Mouse (Mus musculus) midbrain, embryonic 12.5 days (tissue): ENCODE data around the gene Eno1. TPM values are rescaled to one million over a fixed set of nuclear protein-coding genes. Genes with fewer than 3 reads are reported as not detected.

ENCODE experiments used
- ATAC-seq: fragments of 200-750 bp; cut with Nextera tagmentation; 2 replicates; pipeline ENCODE4 v1.8.0; 2017; ENCODE audit warnings: low read depth, moderate TSS enrichment, moderate library complexity; ENCODE audit not compliant: low FRiP score
- H3K27ac ChIP-seq: fragments of 300-500 bp; sonication (generic); replicated peaks from 2 replicates; pipeline ENCODE4 v1.5.1; 2016; ENCODE audit warnings: mild to moderate bottlenecking
- H3K27me3 ChIP-seq: fragments of 300-500 bp; sonication (generic); 2 replicates; pipeline ENCODE4 v1.6.1; 2016; ENCODE audit warnings: mild to moderate bottlenecking
- H3K36me3 ChIP-seq: fragments of 300-500 bp; sonication (generic); 2 replicates; pipeline ENCODE4 v1.6.1; 2016
- H3K4me1 ChIP-seq: fragments of 300-500 bp; sonication (generic); 2 replicates; pipeline ENCODE4 v1.6.1; 2016
- H3K4me2 ChIP-seq: fragments of 300-500 bp; sonication (generic); replicated peaks from 2 replicates; pipeline ENCODE4 v1.6.1; 2016; ENCODE audit warnings: mild to moderate bottlenecking, moderate library complexity
- H3K4me3 ChIP-seq: fragments of 300-500 bp; sonication (generic); 2 replicates; pipeline ENCODE4 v1.5.1; 2016; ENCODE audit warnings: mild to moderate bottlenecking
- H3K9ac ChIP-seq: fragments of 300-500 bp; sonication (generic); replicated peaks from 2 replicates; pipeline ENCODE4 v1.6.1; 2016; ENCODE audit warnings: mild to moderate bottlenecking, moderate library complexity
- H3K9me3 ChIP-seq: fragments of 300-500 bp; sonication (generic); 2 replicates; pipeline ENCODE4 v1.6.1; 2016; ENCODE audit warnings: mild to moderate bottlenecking
- WGBS: fragments of 180-500 bp; shearing (Covaris S2); methylation state at CpG from one replicate; pipeline ENCODE4 v1.1.7; 2016; 5-methylcytosine and 5-hydroxymethylcytosine counted together
- polyA plus RNA-seq: library from polyadenylated mRNA; unstranded; fragments of >200 nt; fragmentation: Nextera tagmentation; extraction: Ambion mirVana; gene quantifications from 2 replicates; pipeline ENCODE4 v1.2.1, GENCODE M21; 2016

Eno1 gene
- polyA plus RNA-seq, 1 experiment from 2014 or later = 1,083 TPM

- no peaks in the 10 kb centered on the region for H3K9me3 ChIP-seq
- no peak overlapping the region for H3K4me3 ChIP-seq
- H3K27ac ChIP-seq = no peak overlapping the region
- no peak overlapping the region for H3K4me2 ChIP-seq
- no peak for ATAC-seq
- WGBS = 25% methylated on average over 5 of the region's 5 CpGs
- H3K4me1 ChIP-seq = peaks cover 9% of the 10 kb centered on the region
- H3K27me3 ChIP-seq = no peaks in the 10 kb centered on the region
- no peak overlapping the region for H3K9ac ChIP-seq
- H3K36me3 ChIP-seq = no peaks in the 10 kb centered on the region
Observed at GRCm38 (mm10) chr4:150213910-150214309, 22.6 kb upstream of the Eno1 start.

- 58% methylated on average over 6 of the region's 6 CpGs for WGBS
- Histone ChIP-seq H3K36me3 (no peaks in the 10 kb centered on the region), H3K27ac (no peak overlapping the region), H3K4me1 (peaks cover 15% of the 10 kb centered on the region), H3K9me3 (no peaks in the 10 kb centered on the region), H3K4me2 (no peak overlapping the region), H3K27me3 (peaks cover 12% of the 10 kb centered on the region), H3K9ac (no peak overlapping the region), H3K4me3 (no peak overlapping the region)
- no peak for ATAC-seq
Observed at GRCm38 (mm10) chr4:150216423-150216822, 20.1 kb upstream of the Eno1 start.

GRCm38 (mm10) chr4:150217042-150217554 lies 19.4 kb upstream of the Eno1 start:
- peaks cover 14% of the 10 kb centered on the region for H3K27me3 ChIP-seq
- no peak overlapping the region for H3K4me2 ChIP-seq
- 70% methylated on average over 5 of the region's 5 CpGs for WGBS
- H3K9ac ChIP-seq = no peak overlapping the region
- no peaks in the 10 kb centered on the region for H3K36me3 ChIP-seq
- no peak overlapping the region for H3K4me3 ChIP-seq
- no peaks in the 10 kb centered on the region for H3K9me3 ChIP-seq
- H3K4me1 ChIP-seq = peaks cover 15% of the 10 kb centered on the region
- no peak overlapping the region for H3K27ac ChIP-seq
- no peak for ATAC-seq

DNA sequence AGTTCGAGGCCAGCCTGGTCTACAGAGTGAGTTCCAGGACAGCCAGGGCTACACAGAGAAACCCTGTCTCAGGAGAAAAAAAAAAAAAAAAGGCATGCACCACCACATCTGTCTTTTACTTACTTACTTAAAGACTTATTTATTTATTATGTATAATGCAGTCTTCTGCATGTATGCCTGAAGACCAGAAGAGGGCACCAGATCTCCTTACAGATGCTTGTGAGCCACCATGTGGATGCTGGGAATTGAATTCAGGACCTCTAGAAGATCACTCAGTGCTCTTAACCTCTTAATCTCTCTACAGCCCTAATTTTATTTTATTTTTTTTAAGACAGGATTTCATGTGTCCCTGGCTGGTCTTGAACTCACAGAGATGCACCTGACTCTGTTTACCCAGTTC lies 18.6 kb upstream of the Eno1 start:
- H3K9ac ChIP-seq = no peak overlapping the region
- no peaks in the 10 kb centered on the region for H3K9me3 ChIP-seq
- peaks cover 8% of the 10 kb centered on the region for H3K4me1 ChIP-seq
- no peaks in the 10 kb centered on the region for H3K36me3 ChIP-seq
- no peak overlapping the region for H3K27ac ChIP-seq
- 50% methylated on average over 1 of the region's 1 CpGs for WGBS
- no peak overlapping the region for H3K4me3 ChIP-seq
- no peak overlapping the region for H3K4me2 ChIP-seq
- no peak for ATAC-seq
- H3K27me3 ChIP-seq = peaks cover 14% of the 10 kb centered on the region

GRCm38 (mm10) chr4:150219501-150220292 lies 16.8 kb upstream of the Eno1 start:
- Histone ChIP-seq H3K9me3 (no peaks in the 10 kb centered on the region), H3K27ac (no peak overlapping the region), H3K4me1 (peaks cover 5% of the 10 kb centered on the region; the same call in 1 of the 2 replicates), H3K4me2 (no peak overlapping the region), H3K36me3 (no peaks in the 10 kb centered on the region), H3K4me3 (no peak overlapping the region), H3K27me3 (peaks cover 14% of the 10 kb centered on the region), H3K9ac (no peak overlapping the region)
- no peak for ATAC-seq
- 73% methylated on average over 9 of the region's 9 CpGs for WGBS

GRCm38 (mm10) chr4:150220584-150220983 lies 15.9 kb upstream of the Eno1 start:
- Histone ChIP-seq H3K9me3 (no peaks in the 10 kb centered on the region), H3K4me1 (peaks cover 5% of the 10 kb centered on the region; the same call in 1 of the 2 replicates), H3K4me2 (peak overlapping the region; percentile 17; the same call in 1 of the 2 replicates), H3K27me3 (peaks cover 14% of the 10 kb centered on the region), H3K27ac (no peak overlapping the region), H3K9ac (no peak overlapping the region), H3K36me3 (no peaks in the 10 kb centered on the region), H3K4me3 (no peak overlapping the region)
- ATAC-seq = no peak
- WGBS = 19% methylated on average over 11 of the region's 11 CpGs

- Histone ChIP-seq H3K27ac (no peak overlapping the region), H3K36me3 (no peaks in the 10 kb centered on the region), H3K4me1 (peaks cover 5% of the 10 kb centered on the region; the same call in 1 of the 2 replicates), H3K9me3 (no peaks in the 10 kb centered on the region), H3K9ac (no peak overlapping the region), H3K4me3 (no peak overlapping the region), H3K27me3 (peaks cover 14% of the 10 kb centered on the region), H3K4me2 (no peak overlapping the region)
- ATAC-seq = no peak
- WGBS = 49% methylated on average over 10 of the region's 10 CpGs
Observed at GRCm38 (mm10) chr4:150221017-150221640, 15.4 kb upstream of the Eno1 start.

DNA sequence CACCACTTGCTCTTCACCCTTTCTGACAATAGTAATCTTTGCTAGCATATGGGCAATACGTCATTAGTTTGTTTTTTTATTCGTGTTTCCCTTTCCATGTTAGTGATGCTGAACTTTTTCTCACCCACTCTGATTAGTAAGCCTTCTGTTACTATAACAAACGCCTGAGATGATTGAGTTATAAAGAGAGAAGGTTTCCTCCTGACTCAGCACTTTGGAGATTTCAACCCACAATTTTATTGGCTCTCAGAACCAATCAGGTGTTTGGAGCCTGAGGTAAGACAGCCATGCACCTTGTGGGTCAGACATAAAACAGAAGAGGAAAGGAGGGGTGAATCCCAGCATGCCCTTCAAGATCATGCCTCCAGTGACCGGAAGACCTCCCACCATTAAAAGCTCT lies 12.7 kb upstream of the Eno1 start:
- no peak for ATAC-seq
- no peak overlapping the region for H3K9ac ChIP-seq
- no peak overlapping the region for H3K4me2 ChIP-seq
- H3K36me3 ChIP-seq = no peaks in the 10 kb centered on the region
- peaks cover 14% of the 10 kb centered on the region for H3K27me3 ChIP-seq
- H3K4me1 ChIP-seq = peaks cover 17% of the 10 kb centered on the region
- H3K27ac ChIP-seq = no peak overlapping the region
- H3K4me3 ChIP-seq = no peak overlapping the region
- no peaks in the 10 kb centered on the region for H3K9me3 ChIP-seq
- 87% methylated on average over 4 of the region's 4 CpGs for WGBS

- 100% methylated on average over 1 of the region's 1 CpGs for WGBS
Observed at GRCm38 (mm10) chr4:150225700-150226099, 10.8 kb upstream of the Eno1 start.

GRCm38 (mm10) chr4:150226818-150227688 lies 9.5 kb upstream of the Eno1 start:
- Histone ChIP-seq H3K9me3 (no peaks in the 10 kb centered on the region), H3K4me3 (no peak overlapping the region), H3K4me1 (peaks cover 33% of the 10 kb centered on the region), H3K27ac (no peak overlapping the region), H3K4me2 (no peak overlapping the region), H3K9ac (no peak overlapping the region), H3K36me3 (no peaks in the 10 kb centered on the region), H3K27me3 (0 out of 2 replicates have a peak, but pooled peaks cover 12% of the 10 kb centered on the region)
- ATAC-seq = no peak
- 70% methylated on average over 7 of the region's 7 CpGs for WGBS

More at GRCm38 (mm10) chr4:150225700-150226099, 10.8 kb upstream of the Eno1 start:
- no peak for ATAC-seq
- Histone ChIP-seq H3K27ac (no peak overlapping the region), H3K9ac (no peak overlapping the region), H3K4me2 (no peak overlapping the region), H3K4me3 (no peak overlapping the region), H3K4me1 (peaks cover 27% of the 10 kb centered on the region), H3K27me3 (peaks cover 7% of the 10 kb centered on the region), H3K9me3 (no peaks in the 10 kb centered on the region), H3K36me3 (no peaks in the 10 kb centered on the region)

- WGBS = 47% methylated on average over 7 of the region's 7 CpGs
- Histone ChIP-seq H3K4me1 (peaks cover 33% of the 10 kb centered on the region), H3K27me3 (0 out of 2 replicates have a peak, but pooled peaks cover 13% of the 10 kb centered on the region), H3K9ac (no peak overlapping the region), H3K4me3 (no peak overlapping the region), H3K9me3 (no peaks in the 10 kb centered on the region), H3K36me3 (no peaks in the 10 kb centered on the region), H3K27ac (no peak overlapping the region), H3K4me2 (no peak overlapping the region)
- no peak for ATAC-seq
Observed at GRCm38 (mm10) chr4:150228581-150229348, 7.8 kb upstream of the Eno1 start.
